ENCODE assay signal across 16 mouse cellular contexts in genomic region chr12:69544994-69545393, GRCm38 (mm10).
"Had no signal": no experiment of that assay in that cellular context is flagged by ENCODE, and none has a peak within 500 bp of the region (broad histone marks: within the 10 kb centered on the region; RNA-seq: fewer than 3 reads in every experiment).

No protein-coding gene starts in this region.

- H3K9me3 ChIP-seq: kidney, embryonic 15.5 days; limb, embryonic 12.5 days; limb, embryonic 15.5 days; liver, embryonic 12.5 days; liver, embryonic 15.5 days had no signal

- H3K27ac ChIP-seq: kidney, embryonic 15.5 days; limb, embryonic 12.5 days; limb, embryonic 15.5 days; liver, embryonic 12.5 days; liver, embryonic 15.5 days had no signal

- H3K36me3 ChIP-seq: kidney, embryonic 15.5 days; limb, embryonic 12.5 days; limb, embryonic 15.5 days; liver, embryonic 12.5 days; liver, embryonic 15.5 days had no signal

- DNase-seq: kidney, adult 11 months; kidney, adult 8-10 months; kidney, postnatal 10 days; kidney, postnatal 36 days; layer of hippocampus, postnatal 36 days; left cerebral cortex, postnatal 4 days; lung, adult 2 months; lung, postnatal 14 days; lung, postnatal 4 days; midbrain, embryonic 14.5 days; thymus, adult 18-20 months had no signal

- H3K27me3 ChIP-seq: limb, embryonic 12.5 days; limb, embryonic 15.5 days; liver, embryonic 12.5 days; liver, embryonic 15.5 days had no signal

- ATAC-seq: liver, embryonic 12.5 days had no signal

- H3K4me3 ChIP-seq: kidney, embryonic 15.5 days; limb, embryonic 12.5 days; limb, embryonic 15.5 days; liver, embryonic 12.5 days; liver, embryonic 15.5 days had no signal
